Mouse (Mus musculus) kidney, adult 9 months (tissue): Measurements from ENCODE around the gene Dhx57.
"Not testable (repeated sequence)": the region's sequence is repeated elsewhere in the genome, so short reads cannot be mapped to it uniquely, and the experiment has no call there.

Experiments used
- DNase-seq: peaks from one replicate; pipeline ENCODE4 v3.0.0; 2022

Dhx57 gene

GRCm38 (mm10) chr17:80290074-80290657 lies at the start of gene Dhx57, which contains the start of gene Morn2:
TSS of gene Dhx57 (minus strand) at chr17:80290476.
TSS of gene Morn2 (plus strand) at chr17:80290203.
- DNase-seq: peak; percentile 98

DNA sequence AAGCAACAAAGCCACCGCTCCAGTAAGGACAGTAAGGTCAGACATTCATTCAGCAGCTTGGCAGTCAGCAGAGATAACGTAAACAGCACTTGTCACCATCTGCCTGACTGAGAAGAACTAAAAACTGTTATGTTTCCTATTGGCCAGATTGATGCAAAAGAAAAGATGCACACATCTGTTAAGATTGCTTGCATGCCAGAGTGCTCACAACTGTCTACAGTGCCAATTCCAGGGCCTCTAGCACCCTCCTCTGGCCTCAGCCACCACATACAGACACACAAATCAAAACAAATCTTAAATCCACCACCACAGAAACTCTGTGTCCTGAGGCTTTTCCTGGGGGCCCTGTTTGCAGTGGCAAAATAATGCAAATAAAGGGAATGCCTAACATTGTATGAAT lies 42.1 kb upstream of the Dhx57 start:
- no peak for DNase-seq

- no peak for DNase-seq
Observed at GRCm38 (mm10) chr17:80326431-80326830, 36.2 kb upstream of the Dhx57 start.

- DNase-seq: no peak
Observed at GRCm38 (mm10) chr17:80325456-80325855, 35.2 kb upstream of the Dhx57 start.

DNA sequence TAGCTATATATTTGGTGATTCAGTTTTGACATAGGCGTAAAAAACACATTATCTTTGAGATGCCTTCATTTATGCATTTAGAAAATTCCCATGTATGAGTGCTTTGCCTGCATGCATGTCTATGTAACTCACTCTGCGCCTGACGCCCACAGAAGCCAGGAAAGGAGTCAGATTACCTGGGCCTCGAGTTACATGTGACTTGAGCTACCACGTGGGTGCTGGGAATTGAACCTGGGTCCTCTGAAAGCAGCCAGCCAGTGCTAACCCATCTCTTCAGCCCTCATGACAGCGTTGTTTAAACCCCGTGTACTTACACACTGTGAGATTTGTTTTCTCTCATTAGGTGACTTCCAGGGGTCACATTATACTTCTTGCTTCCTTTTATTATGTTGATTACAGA lies 34.2 kb upstream of the Dhx57 start:
- DNase-seq: no peak

GRCm38 (mm10) chr17:80323658-80324057 lies 33.4 kb upstream of the Dhx57 start:
- no peak for DNase-seq

DNA sequence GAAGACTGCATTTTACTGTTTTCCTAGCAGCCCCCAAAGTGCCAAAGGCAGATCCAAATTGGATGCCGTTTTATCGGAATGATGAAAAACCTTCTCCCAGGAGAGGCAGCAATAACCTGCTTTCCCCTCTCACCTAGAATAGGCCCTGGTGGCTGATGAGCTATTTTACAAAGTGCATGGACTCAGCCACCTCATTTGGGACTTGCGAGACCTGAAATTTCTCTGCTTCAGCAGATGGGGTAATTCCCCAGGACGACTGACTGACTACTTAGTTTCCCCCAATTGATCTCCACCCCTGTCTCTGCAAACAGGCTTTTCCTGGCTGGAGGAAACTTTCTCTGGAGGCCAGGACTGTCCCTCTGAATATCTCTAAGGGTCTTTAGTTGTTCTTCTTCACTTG lies 32.7 kb upstream of the Dhx57 start:
- no peak for DNase-seq

- no peak for DNase-seq
Observed at GRCm38 (mm10) chr17:80322228-80322627, 32.0 kb upstream of the Dhx57 start.

DNA sequence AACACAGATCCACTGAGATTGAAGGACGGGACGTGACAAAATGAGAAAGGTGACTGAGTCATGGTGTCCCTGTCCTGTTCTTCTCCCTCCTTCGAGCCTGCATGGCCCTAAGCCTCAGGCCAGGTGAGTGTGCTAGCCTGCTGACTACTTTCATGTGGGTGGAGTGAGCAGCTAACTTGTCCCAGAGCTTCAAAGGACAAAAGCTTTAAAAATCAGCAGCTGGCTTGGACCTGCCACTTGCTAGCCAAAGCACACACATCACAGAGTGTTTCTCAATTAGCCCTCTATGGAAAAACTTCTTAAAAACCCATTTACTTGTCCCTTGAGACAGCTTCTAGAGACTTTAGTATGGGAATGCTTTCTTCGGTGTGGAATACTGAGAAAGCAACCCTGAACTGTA lies 22.1 kb upstream of the Dhx57 start:
- no peak for DNase-seq

- no peak for DNase-seq
Observed at GRCm38 (mm10) chr17:80311761-80312160, 21.5 kb upstream of the Dhx57 start.

DNA sequence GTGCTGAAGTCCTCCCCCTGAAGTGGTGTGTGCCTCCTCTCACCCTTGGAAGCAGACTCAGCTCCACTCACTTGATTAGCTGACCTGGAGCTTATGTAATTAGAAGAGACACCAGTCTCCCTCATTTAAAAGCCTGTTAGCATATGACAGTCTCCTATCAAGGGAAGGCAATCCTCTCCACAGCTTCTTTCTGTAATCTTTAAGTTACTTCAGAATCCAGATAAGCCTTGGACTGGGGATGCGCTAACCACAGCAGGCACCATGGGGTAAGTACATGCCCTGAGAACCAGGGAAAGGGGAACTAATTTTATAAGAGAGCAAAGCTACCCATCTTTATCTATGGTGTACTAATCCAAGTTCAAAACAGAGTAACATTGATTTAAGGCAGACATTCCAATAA lies 17.0 kb upstream of the Dhx57 start, which contains the start of gene Arhgef33:
Gene Arhgef33 (plus strand): TSS at position 157 of the 400 bp plus-strand sequence.
- DNase-seq: no peak

- DNase-seq: no peak
Observed at GRCm38 (mm10) chr17:80298844-80299243, 8.6 kb upstream of the Dhx57 start.

- no peak for DNase-seq
Observed at GRCm38 (mm10) chr17:80295258-80295657, 5.0 kb upstream of the Dhx57 start.

- DNase-seq: peak; percentile 68
Observed at GRCm38 (mm10) chr17:80291148-80291547, 872 bp upstream of the Dhx57 start.

- no peak for DNase-seq
Observed at GRCm38 (mm10) chr17:80289280-80290073, 799 bp downstream of the Dhx57 start.

DNA sequence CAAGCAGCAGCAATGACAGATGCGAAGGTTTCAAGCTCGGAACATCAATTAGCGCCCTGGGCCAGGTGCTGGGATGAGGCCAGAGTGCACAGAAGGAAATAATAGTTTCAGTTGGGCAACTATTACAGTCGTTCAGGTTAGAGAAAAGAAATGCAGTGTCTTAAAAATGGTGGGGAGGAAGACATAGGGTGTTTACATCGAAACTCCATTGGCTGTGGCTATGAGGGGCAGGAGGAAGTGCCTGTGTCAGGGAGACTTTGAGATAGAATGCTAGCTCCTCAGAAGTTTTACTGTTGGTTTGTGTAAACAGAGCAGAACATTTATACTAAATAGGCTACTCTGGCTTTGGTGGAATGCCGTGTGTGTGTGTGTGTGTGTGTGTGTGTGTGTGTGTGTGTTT lies 2.3 kb downstream of the Dhx57 start:
- no peak for DNase-seq

DNA sequence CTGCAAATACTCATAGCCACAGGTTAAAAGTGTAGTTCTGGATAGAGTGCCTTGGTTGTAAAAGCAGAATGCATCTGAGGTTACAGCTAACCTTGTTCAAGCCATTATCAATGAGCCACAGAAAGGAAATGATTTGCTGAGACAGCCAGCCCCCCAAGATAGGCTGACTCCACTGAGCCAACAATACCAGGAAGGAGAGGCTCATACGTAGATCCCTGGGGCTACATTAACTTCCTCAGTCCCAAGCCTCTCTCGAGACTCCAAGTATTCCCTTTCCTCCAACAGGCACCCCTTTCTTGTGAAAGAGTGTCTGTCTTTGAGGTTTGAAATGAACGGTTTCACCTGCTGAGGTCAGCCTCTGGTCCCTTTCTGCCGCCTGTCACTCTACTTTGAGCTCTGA lies 5.8 kb downstream of the Dhx57 start:
- no peak for DNase-seq

DNA sequence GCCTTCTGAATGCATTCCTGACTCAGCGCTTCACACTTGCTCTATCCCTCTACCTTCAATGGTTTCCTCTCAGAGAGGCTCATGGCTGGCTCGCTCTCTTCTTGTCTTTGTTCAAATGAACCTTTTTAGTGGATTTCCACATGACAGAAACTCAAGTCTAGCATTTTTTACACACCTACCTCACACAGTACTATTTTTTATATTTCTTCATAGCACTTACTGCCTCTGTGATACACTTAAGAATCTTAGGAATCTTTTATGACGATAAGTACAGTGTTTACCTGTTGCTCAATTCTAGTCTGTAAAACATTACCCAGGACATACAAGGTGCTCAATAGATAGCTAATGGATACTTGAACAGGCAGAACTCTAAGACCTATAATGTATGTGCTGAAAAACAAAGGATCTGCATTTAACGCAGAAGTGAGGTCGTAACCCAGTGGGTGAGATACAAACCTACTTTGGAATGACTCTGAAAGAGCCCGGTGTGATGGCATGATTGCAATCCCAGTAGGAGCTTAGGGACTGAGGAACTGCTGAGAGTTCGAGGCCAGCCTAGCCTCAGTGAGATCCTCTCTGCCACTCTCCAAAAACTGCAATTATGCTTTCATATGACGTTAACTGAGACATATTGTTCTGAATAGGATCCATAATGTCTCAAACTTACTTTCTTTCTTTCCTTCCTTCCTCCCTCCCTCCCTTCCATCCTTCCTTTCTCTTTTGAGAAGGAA lies 10.8 kb downstream of the Dhx57 start:
- DNase-seq: no peak

DNA sequence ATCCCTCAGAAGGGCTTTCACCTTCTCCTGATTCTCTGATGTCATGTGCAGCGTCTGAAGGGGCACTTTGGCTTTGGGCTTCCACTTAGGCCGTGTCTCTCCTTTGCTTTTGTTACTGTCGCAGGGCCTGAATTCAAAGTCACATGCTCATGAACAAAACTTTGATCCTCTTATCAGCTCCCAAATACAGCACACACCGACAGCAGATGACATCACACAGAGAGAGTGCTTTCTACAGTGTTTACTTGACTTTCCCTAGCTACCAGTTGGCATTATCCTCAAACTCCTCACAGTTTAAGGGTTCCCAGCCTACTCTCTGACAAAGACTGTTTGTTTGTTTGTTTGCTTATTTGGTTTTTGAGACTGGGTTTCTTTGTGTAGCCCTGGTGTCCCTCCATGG lies 12.0 kb downstream of the Dhx57 start:
- no peak for DNase-seq

DNA sequence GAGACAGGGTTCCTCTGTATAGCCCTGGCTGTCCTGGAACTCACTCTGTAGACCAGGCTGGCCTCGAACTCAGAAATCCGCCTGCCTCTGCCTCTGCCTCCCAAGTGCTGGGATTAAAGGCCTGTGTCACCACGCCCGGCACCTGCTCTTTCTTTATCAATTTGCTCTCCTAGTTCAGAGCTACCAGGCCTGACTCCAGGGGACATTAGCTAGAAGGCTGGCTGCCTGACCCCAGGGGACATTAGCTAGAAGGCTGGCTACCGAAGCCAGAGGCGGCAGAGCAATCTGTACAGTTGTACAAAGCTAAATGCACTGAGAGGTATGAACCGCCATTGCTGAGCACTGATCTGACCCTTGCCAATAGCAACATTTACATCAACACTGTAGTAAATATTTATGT lies 19.7 kb downstream of the Dhx57 start:
- not testable (repeated sequence) for DNase-seq

- no peak for DNase-seq
Observed at GRCm38 (mm10) chr17:80268151-80268550, 22.1 kb downstream of the Dhx57 start.

DNA sequence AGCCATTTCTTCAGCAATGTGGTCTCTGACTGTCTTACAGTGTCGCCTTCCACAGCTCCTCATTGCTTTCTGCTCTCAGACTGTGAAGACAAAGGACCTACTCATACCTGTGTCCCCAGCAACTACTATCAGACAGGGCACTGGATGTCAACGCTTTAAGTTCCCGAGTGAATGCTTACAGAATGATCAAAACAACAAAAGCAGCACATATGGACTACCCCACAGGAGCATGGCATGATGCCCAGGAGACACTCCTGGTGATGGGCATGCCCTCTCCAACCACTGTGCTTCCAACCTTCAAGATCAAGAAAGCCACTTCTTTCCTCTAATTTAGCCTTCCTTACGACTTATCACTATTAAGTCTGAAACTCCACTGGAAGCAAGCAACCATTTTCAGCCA lies 23.2 kb downstream of the Dhx57 start:
- DNase-seq: no peak

DNA sequence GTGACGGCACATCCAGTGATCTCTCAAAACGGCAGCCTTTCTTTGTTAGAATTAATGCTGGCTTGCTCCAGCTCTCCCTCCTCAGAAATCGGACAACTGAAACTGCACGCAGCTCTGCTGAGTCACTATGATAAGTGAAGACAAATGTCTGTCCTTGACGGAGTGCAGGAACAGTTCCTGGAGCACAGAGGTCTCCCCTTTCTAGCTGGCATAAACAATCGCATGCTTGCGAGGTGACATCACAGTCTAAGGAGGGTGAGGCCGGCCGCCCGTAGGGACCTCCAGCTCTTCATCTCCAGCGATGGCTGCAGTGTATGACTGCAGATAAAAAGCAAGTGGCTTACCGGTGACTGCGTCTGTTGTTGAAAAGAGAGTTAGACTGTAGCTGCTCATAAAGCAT lies 35.1 kb downstream of the Dhx57 start:
- peak; percentile 38 for DNase-seq

DNA sequence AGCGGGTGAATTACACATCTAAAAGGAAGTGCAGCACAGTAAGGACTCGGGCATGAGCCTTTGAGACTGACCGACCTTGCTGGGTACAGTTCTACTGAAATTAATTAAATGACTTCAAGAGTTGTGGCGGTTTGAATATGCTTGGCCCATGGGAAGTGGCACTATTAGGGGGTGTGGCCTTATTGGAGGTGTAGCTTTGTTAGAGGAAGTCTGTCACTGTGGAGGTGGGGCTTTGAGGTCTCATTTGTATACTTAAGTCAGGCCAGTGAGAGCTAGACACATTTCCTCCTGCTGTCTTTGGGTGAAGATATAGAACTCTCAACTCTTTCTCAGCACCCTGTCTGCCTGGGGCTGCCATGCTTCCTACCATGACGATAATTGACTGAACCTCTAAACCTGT lies 35.9 kb downstream of the Dhx57 start:
- no peak for DNase-seq
